Mouse (Mus musculus): ENCODE data around the gene Irs3.
"Not testable (repeated sequence)": the region's sequence is repeated elsewhere in the genome, so short reads cannot be mapped to it uniquely, and the experiment has no call there.

Irs3 gene

GRCm38 (mm10) chr5:137623937-137624530, 21.5 kb downstream of the Irs3 start:
- no peak for DNase-seq (ENCODE audit: low read depth)

DNA sequence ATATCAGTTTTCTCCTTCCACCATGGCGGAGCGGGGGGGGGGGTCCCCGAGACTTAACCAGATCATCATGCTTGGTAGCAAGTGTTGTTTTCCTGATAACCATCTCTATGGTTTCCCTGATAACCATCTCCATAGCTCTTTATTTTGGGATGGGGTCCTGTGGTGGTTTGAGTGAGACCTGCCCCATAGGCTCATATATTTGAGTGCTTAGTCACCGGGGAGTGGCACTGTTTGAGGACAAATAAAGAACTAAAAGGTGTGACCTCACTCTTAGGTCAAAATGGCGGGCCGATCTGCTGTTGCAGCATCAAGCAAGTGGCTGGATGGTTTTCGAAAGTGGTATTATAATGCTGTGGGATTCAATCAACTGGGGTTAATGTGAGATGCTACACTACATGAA, 30.2 kb downstream of the Irs3 start:
- DNase-seq (ENCODE audit: low read depth): no peak

DNA sequence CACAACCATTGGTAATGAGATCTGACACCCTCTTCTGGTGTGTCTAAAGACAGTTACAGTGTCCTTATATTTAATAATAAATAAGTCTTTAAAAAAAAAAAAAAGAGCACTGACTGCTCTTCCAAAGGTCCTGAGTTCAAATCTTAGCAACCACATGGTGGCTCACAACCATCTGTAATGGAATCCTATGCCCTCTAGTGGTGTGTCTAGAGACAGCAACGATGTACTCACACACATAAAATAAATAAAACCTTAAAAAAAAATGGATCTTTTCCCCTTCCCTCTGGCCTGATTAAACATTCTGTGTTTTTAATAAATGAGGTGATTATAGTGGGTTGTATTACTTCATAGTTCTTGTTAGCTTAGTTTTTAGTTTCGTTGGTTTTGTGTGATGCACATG, 30.6 kb downstream of the Irs3 start:
- not testable (repeated sequence) for DNase-seq (ENCODE audit: low read depth)

- no peak for DNase-seq (ENCODE audit: low read depth)
Observed at GRCm38 (mm10) chr5:137613550-137613949, 32.0 kb downstream of the Irs3 start, which contains the start of gene Pcolce. TSS of gene Pcolce (minus strand) at chr5:137613784.

GRCm38 (mm10) chr5:137613076-137613475, 32.4 kb downstream of the Irs3 start:
- DNase-seq (ENCODE audit: low read depth): no peak

GRCm38 (mm10) chr5:137611245-137611602, 34.3 kb downstream of the Irs3 start:
- no peak for DNase-seq (ENCODE audit: low read depth)

- no peak for DNase-seq (ENCODE audit: low read depth)
Observed at GRCm38 (mm10) chr5:137610548-137611244, 34.8 kb downstream of the Irs3 start.

GRCm38 (mm10) chr5:137610056-137610455, 35.5 kb downstream of the Irs3 start:
- DNase-seq (ENCODE audit: low read depth): no peak

GRCm38 (mm10) chr5:137609292-137609691, 36.2 kb downstream of the Irs3 start:
- no peak for DNase-seq (ENCODE audit: low read depth)

DNA sequence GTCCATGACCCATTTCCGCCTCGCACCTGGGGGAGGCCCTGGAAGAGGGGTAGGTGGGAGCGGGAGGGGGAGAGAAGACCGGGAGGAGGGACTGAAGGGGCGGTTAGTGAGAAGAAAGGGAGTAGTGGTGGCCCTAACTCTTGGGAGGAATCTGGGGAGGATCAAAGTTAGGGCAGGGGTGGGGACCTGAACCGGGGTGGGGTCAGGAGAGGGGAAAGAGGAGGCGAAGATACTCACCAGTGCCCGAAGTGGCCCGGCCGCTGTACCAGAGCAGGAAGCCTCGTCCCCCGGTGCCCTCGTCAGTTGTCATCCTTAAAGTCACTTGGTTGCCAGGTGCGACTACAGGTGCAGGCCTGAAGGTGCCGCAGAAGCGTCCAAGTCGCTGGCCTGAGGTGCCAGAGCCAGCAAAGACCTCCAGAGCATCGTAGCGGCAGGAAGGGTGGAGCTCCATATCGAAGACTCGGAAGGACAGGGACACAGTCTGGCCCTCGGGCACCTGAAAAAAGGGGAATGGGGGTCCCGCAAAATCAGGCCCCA, 36.8 kb downstream of the Irs3 start:
- no peak for DNase-seq (ENCODE audit: low read depth)

DNA sequence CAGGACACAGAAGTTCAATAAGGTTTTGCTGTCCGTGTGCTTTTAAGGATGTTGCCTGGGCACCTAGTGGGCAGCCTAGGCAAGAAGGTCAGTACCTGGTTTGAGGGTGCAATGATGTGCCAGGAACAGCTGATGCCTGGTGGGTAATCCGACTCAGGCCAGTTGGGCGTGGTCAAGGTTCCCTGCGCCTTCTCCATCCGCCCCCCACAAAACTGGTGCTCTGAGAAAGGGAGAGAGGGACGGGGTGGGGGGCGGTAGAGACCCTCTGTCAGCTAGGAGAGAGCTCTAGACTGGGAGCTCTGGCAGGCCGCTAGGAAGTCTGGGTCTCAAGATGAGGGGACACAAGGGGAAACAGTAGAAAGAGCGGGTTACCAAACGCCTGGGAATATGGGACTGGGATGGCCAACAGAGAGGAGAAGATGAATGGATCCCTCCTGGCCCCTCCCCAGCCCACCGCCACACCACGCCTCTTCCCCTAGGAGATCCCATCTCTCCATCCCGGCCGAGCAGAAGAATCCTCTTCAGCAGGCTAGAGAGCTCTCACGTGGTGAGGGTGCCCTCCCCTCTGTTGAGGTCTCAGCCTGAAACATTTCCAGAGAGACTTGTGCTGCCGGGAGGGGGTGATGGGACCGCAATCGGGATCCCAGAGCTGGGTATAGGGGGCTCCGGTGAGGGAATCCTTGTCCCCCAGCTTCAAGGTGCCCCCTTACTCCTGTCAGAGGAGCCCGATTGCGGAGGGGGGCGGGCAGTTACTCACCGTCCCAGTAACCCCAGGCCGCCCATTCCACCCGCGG, 37.5 kb downstream of the Irs3 start:
- no peak for DNase-seq (ENCODE audit: low read depth)

DNA sequence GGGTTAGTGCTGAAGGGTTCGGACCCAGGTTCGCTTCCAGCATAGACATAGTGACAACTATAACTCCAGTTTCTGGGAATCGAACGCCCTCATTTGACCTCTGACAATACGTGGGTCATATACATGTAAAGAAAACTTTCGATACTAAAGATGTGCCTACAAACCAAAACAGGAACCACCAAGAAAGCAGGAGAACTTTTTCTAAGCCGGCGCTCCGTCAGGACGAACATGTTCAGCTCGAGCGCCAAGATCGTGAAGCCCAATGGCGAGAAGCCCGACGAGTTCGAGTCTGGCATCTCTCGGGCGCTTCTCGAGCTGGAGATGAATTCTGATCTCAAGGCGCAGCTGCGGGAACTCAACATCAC, 44.2 kb downstream of the Irs3 start:
- no peak for DNase-seq (ENCODE audit: low read depth)

DNA sequence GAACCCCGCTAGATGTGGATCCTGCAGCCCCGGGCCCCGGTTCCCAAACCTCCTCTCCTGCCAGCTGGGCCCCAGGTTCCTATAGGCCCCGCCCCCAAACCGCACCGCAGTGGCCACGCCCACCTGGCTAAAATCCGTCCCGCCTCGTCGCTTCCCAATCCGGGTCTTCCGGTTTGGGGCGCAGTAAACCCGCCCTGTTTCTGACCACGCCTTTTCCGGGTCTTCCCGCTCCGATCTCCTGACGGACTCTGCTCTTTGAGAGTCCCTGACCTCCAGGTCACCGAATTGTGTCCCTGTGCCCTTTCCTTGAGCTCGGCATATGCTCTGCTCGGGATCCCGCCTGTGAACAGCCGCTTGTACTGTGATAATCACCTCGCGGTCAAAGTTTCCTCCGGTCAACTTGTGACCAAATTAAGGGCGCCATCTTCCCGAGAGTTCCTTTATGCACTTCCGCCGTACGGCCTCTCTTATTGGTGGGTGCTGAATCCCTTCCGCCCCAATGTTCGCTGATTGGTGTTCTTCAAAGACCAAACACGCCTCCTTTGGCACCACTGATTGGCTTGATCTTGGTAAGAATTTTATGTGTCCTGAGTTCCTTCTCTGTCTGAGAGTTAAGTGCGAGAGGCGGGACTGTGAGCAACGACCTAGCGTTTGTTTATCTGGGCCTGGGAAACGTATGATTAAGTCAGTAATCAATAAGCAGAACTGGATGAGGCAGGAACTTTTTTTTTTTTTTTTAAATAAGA, 44.7 kb downstream of the Irs3 start, which contains the start of gene Mospd3:
Mospd3 (minus strand) TSS at position 440 of the 746 bp plus-strand sequence.
- peak; percentile 99 for DNase-seq (ENCODE audit: low read depth)

DNA sequence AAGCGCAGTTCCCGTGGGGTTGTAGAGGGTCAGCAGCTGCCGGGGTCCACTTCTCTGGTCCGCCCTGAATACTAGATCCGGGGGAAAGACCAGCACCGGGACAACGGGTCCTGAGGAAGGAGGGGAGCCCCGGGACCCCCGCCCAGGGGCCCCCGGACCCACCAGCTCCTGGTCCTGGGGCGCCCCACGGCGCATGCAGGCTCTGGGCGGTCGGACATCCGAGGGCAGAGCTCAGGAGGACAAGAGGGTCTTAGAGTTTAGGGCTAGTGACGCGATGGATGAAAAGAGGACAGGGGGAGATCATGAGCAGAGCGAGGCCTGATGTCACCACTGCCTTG, 45.3 kb downstream of the Irs3 start:
- no peak for DNase-seq (ENCODE audit: low read depth)

GRCm38 (mm10) chr5:137599600-137599999, 45.9 kb downstream of the Irs3 start:
- DNase-seq (ENCODE audit: low read depth): peak; percentile 44

- DNase-seq (ENCODE audit: low read depth): peak; percentile 20
Observed at GRCm38 (mm10) chr5:137598100-137598826, 47.3 kb downstream of the Irs3 start.

- DNase-seq (ENCODE audit: low read depth): no peak
Observed at GRCm38 (mm10) chr5:137597625-137598024, 47.9 kb downstream of the Irs3 start.

- peak; percentile 79 for DNase-seq (ENCODE audit: low read depth)
Observed at GRCm38 (mm10) chr5:137596601-137597261, 48.8 kb downstream of the Irs3 start.

DNA sequence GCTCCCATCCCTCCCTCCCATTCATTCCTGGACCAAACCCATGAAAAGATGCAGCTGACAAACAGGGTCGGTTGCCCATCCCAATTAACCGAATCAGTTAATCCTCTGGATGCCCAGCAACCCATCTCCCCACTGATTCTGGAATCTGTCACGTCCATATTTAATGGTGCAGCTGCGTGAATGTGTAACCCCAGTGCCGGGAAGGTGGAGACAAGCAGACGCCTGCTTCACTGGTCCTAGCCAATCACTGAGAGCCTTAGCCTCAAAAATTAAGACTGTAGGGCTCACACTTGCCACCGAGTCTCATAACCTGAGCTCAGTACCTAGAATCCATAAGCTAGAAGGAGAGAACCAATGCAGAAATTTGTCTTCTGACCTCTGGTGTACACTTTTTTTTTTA, 49.6 kb downstream of the Irs3 start:
- DNase-seq (ENCODE audit: low read depth): peak; percentile 30

Data from induced T-regulatory cell, adult 2 months (primary cell).